15 mouse cellular contexts compared by ENCODE assay signal in the genomic region with DNA sequence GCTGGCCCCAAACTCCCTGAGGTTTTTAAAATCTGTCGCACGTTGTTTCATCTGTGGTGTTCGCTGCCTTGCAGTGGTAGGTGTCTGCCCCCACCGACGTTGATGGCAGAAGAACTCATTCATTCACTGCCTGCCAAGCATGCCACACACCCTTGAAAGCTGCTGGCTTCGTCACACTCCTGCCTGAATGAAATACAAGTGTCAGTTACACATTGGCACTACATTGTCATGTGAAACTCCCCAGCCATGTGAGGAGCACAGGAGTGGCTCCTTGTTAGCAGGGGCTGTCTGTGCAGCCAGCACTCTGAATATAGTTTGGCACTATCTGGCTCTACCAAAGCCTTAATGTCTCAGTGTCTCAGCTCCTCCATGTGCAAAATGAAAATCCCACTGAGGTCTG.
"Had no signal": no experiment of that assay in that cellular context is flagged by ENCODE, and none has a peak within 500 bp of the region (broad histone marks: within the 10 kb centered on the region; RNA-seq: fewer than 3 reads in every experiment).

No protein-coding gene starts in this region.

- H3K27me3 ChIP-seq: limb, embryonic 12.5 days; liver, embryonic 13.5 days; lung, embryonic 15.5 days; neural tube, embryonic 13.5 days had no signal

- H3K4me3 ChIP-seq: layer of hippocampus, adult 2 months; limb, embryonic 12.5 days; liver, embryonic 13.5 days; lung, embryonic 15.5 days; midbrain, embryonic 12.5 days; neural tube, embryonic 13.5 days had no signal

- H3K4me2 ChIP-seq: limb, embryonic 12.5 days; liver, embryonic 13.5 days; lung, embryonic 15.5 days; midbrain, embryonic 12.5 days; neural tube, embryonic 13.5 days had no signal

- ATAC-seq: liver, postnatal 0 days; midbrain, embryonic 16.5 days had no signal

- H3K36me3 ChIP-seq: limb, embryonic 12.5 days; liver, embryonic 13.5 days; lung, embryonic 15.5 days; midbrain, embryonic 12.5 days; neural tube, embryonic 13.5 days had no signal

- H3K9me3 ChIP-seq: limb, embryonic 12.5 days; liver, embryonic 13.5 days; lung, embryonic 15.5 days; midbrain, embryonic 12.5 days; neural tube, embryonic 13.5 days had no signal

- H3K4me1 ChIP-seq: limb, embryonic 12.5 days; lung, embryonic 15.5 days; neural tube, embryonic 13.5 days had no signal

- H3K9ac ChIP-seq: limb, embryonic 12.5 days; liver, embryonic 13.5 days; liver, postnatal 0 days; lung, embryonic 15.5 days; midbrain, embryonic 12.5 days; neural tube, embryonic 13.5 days had no signal

- H3K27ac ChIP-seq: layer of hippocampus, adult 2 months; limb, embryonic 12.5 days; liver, embryonic 13.5 days; lung, embryonic 15.5 days; midbrain, embryonic 12.5 days; neural tube, embryonic 13.5 days had no signal

- DNase-seq: kidney, postnatal 4 days; liver; liver, embryonic 13.5 days; liver, postnatal 0 days; retina, postnatal 1 day; right cerebral cortex, postnatal 4 days; spleen, adult 18-20 months; thymus, adult 18-20 months; thymus, postnatal 14 days had no signal
